Mouse (Mus musculus) kidney, postnatal 0 days (tissue): ENCODE data around the gene Cstf2t. TPM values are rescaled to one million over a fixed set of nuclear protein-coding genes. Genes with fewer than 3 reads are reported as not detected.

Experiments
- ATAC-seq: fragments of 200-750 bp; cut with Nextera tagmentation; replicated peaks from 2 replicates; pipeline ENCODE4 v1.8.0; 2017; ENCODE audit warnings: low read depth, moderate number of reproducible peaks, moderate TSS enrichment, moderate library complexity; ENCODE audit not compliant: low FRiP score
- DNase-seq: peaks from one replicate; pipeline ENCODE4 v3.0.0-alpha.2; 2016; ENCODE audit warnings: low spot score
- H3K27ac ChIP-seq: fragments of 300-500 bp; sonication (generic); 2 replicates; pipeline ENCODE4 v1.5.1; 2014; ENCODE audit warnings: mild to moderate bottlenecking
- H3K27me3 ChIP-seq: fragments of 300-500 bp; sonication (generic); 2 replicates; pipeline ENCODE4 v1.6.1; 2014; ENCODE audit warnings: low read length, mixed read lengths; ENCODE audit not compliant: insufficient read depth
- H3K36me3 ChIP-seq: fragments of 300-500 bp; sonication (generic); 2 replicates; pipeline ENCODE4 v1.6.1; 2014; ENCODE audit warnings: low read length, mixed read lengths; ENCODE audit not compliant: insufficient read depth
- H3K4me1 ChIP-seq: fragments of 300-500 bp; sonication (generic); replicated peaks from 2 replicates; pipeline ENCODE4 v1.6.1; 2014; ENCODE audit warnings: antibody characterized with exemption, low read length, mixed read lengths; ENCODE audit not compliant: insufficient read depth
- H3K4me2 ChIP-seq: fragments of 300-500 bp; sonication (generic); 2 replicates; pipeline ENCODE4 v1.6.1; 2014; ENCODE audit warnings: mild to moderate bottlenecking, low read length, moderate library complexity, mixed read lengths
- H3K4me3 ChIP-seq: fragments of 300-500 bp; sonication (generic); replicated peaks from 2 replicates; pipeline ENCODE4 v1.5.1; 2014; ENCODE audit warnings: low read depth, low read length
- H3K9ac ChIP-seq: fragments of 300-500 bp; sonication (generic); 2 replicates; pipeline ENCODE4 v1.6.1; 2014; ENCODE audit warnings: low read depth, low read length
- H3K9me3 ChIP-seq: fragments of 300-500 bp; sonication (generic); replicated peaks from 2 replicates; pipeline ENCODE4 v1.6.1; 2016; ENCODE audit warnings: low read length, inconsistent platforms, mixed read lengths
- CTCF ChIP-seq: IDR thresholded peaks from 2 replicates; pipeline ENCODE4 v1.5.1; 2016; ENCODE audit warnings: antibody characterized with exemption, low read depth, mild to moderate bottlenecking, moderate library complexity
- WGBS: fragments of 180-500 bp; shearing (Covaris S2); extraction: QIAGEN DNeasy Blood & Tissue Kit; methylation state at CpG from one replicate; pipeline ENCODE4 v1.1.7; 2014; 5-methylcytosine and 5-hydroxymethylcytosine counted together
- polyA plus RNA-seq: library from polyadenylated mRNA; unstranded; fragments of >200 nt; fragmentation: Nextera tagmentation; extraction: Ambion mirVana; gene quantifications from 2 replicates; pipeline ENCODE4 v1.2.1, GENCODE M21; 2015

The Cstf2t gene
- polyA plus RNA-seq: 42.0 and 42.5 TPM in 2 replicates

DNA sequence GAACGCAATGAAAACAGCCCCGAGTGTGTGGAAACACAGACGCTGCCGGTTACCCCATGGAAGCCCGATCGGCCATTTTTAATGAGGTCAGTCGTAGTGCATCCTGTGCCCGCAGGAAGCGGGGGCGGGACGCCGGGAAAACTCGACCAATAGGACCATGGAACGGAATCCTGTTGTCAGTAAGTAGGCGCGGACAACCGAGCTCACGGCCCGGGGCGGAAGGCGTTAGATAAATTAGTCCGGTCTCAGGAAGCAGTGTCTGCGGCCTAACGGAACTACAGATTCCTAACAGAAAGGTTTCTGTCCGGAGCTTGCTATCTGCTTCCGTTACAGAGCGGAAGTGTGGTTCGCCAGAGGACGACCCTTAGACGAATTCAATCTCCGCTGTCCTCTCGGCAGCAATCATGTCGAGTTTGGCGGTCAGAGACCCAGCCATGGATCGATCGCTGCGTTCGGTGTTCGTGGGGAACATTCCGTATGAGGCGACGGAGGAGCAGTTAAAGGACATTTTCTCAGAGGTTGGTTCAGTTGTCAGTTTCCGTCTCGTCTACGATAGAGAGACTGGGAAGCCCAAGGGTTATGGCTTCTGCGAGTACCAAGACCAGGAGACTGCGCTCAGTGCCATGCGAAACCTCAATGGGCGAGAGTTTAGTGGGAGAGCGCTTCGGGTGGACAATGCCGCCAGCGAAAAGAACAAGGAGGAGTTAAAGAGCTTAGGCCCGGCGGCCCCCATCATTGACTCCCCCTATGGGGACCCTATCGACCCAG lies at the start of gene Cstf2t:
Cstf2t (plus strand) TSS at position 176 of the 768 bp plus-strand sequence.
- H3K4me3 ChIP-seq: peak within 1 kb of the TSS; percentile 46
- peaks cover 13% of the 10 kb centered on the region; the same call in 1 of the 2 replicates for H3K36me3 ChIP-seq
- ATAC-seq: peak; percentile 99
- H3K4me1 ChIP-seq: no peaks in the 10 kb centered on the region; the same call in 1 of the 2 replicates
- H3K9ac ChIP-seq: peak within 1 kb of the TSS; percentile 57
- DNase-seq: peak; percentile 99
- H3K27ac ChIP-seq: peak within 1 kb of the TSS; percentile 74
- 3% methylated on average over 56 of the region's 56 CpGs for WGBS
- TF ChIP-seq CTCF: no peak
- peak within 1 kb of the TSS; percentile 60 for H3K4me2 ChIP-seq
- H3K27me3 ChIP-seq: no peaks in the 10 kb centered on the region
- H3K9me3 ChIP-seq: no peaks in the 10 kb centered on the region; the same call in 1 of the 2 replicates

DNA sequence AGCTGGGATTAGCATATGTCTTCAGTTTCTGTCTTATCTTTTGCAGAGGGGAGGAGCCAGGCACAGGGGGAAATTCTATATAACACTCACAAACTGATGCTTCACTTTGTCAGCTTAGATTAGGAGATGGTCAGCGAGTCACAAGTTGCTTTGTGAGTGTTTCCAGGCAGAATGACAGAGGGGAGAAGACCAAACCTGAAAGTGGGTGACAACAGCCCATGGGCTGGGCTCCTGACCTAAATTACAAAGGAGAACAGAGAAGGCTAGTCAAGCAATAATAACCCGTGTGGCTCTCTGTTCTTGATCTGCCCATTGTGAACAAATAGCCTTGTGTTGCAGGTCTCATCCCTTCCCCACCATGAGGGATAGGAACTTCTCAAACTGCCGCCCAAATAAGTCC lies 43.7 kb upstream of the Cstf2t start:
- 83% methylated on average over 3 of the region's 3 CpGs for WGBS
- H3K4me2 ChIP-seq: no peak overlapping the region
- H3K9ac ChIP-seq: no peak overlapping the region
- no peaks in the 10 kb centered on the region for H3K4me1 ChIP-seq
- H3K27me3 ChIP-seq: no peaks in the 10 kb centered on the region
- H3K4me3 ChIP-seq: no peak overlapping the region
- TF ChIP-seq CTCF: no peak
- ATAC-seq (no peak), DNase-seq (no peak)
- no peaks in the 10 kb centered on the region for H3K9me3 ChIP-seq
- no peak overlapping the region for H3K27ac ChIP-seq
- no peaks in the 10 kb centered on the region for H3K36me3 ChIP-seq

DNA sequence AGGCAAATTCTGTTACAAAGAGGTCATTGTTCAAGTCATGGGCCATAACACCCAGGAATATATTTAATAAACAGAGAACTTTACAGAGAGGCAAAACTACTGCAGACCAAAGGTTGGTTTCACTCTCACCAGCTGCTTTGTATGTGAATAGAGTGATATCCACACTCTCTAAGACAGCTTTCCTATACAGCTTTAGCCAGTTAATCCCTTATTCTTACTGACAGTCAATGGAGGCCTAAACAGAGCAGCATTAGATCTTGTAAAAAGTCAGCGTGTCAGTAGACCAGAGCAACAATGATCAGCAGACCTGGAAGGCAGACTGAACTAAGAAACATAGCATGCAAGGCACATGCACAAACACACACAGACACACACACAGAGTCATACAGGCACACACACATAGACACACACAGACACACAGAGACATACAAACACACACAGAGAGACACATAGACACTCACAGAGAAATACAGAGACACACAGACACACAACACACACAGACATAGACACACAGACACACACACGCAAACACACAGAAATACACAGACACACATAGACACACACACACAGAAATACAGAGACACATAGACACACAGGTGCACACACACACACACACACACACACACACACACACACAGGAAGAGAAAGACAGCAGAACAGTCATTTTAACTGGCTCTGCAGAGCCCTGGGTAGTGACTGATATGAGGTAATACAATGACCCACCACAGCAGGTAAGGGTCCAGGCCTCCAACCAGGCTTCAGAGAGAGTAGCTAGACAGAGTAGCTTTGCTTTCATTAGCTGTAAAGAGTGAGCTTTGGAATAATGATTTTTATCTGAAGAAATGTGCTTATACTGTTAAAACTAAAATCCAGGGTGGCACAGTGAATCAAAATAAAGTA lies 41.4 kb upstream of the Cstf2t start:
- no peak for TF ChIP-seq CTCF
- no peak for ATAC-seq

DNA sequence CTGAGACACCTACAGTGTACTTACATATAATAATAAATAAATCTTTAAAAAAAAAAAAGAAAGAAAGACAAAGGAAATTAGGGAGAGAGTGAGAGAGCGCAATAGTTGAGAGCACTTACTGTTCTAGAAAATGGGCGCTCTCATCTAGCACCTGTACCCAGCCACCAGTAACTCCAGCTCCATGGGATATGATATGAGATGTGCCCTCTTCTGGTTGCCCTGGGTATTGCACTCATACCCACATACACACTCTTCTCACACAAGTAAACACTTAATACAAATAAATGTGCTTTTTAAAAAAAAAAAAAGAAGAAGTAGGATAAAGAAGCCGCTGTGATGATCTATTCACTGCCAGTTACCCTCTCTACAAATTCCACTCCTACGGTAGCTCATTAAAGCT lies 36.0 kb upstream of the Cstf2t start:
- H3K27ac ChIP-seq: no peak overlapping the region
- no peak overlapping the region for H3K4me3 ChIP-seq
- no peak for ATAC-seq
- no peak overlapping the region for H3K4me2 ChIP-seq
- no peaks in the 10 kb centered on the region for H3K27me3 ChIP-seq
- no peaks in the 10 kb centered on the region for H3K4me1 ChIP-seq
- no peaks in the 10 kb centered on the region for H3K36me3 ChIP-seq
- peak; percentile 36; the same call in 1 of the 2 replicates for TF ChIP-seq CTCF
- H3K9ac ChIP-seq: no peak overlapping the region
- no peak for DNase-seq
- whole genome bisulfite sequencing: 98% methylated on average over 4 of the region's 4 CpGs
- no peaks in the 10 kb centered on the region for H3K9me3 ChIP-seq

More for the DNA sequence above, 41.4 kb upstream of the Cstf2t start:
- WGBS: 91% methylated on average over 2 of the region's 2 CpGs
- Histone ChIP-seq H3K27me3 (no peaks in the 10 kb centered on the region), H3K27ac (no peak overlapping the region), H3K36me3 (no peaks in the 10 kb centered on the region), H3K9ac (no peak overlapping the region), H3K9me3 (no peaks in the 10 kb centered on the region), H3K4me1 (no peaks in the 10 kb centered on the region), H3K4me2 (no peak overlapping the region), H3K4me3 (no peak overlapping the region)
- DNase-seq: no peak

DNA sequence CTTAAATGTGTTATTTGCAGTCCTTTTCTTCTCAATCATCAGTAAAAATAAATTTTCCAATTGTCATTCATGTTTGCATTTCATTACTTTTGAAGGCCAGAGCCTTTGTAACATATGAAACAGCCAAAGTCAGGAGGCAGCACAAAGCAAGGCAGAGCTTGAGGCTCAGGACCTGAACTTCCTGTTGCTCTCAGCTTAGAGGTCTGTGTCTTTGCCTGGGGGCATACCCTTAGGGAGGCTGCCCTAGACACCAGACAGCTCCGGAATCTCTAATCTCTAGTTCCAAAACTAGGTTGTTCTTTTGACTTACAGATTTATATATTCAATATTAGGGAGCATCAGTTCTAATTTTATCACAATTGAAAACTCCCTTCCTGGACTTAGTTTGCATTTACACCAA lies 17.9 kb upstream of the Cstf2t start:
- no peak overlapping the region for H3K4me3 ChIP-seq
- H3K36me3 ChIP-seq: no peaks in the 10 kb centered on the region
- ATAC-seq (no peak), DNase-seq (no peak)
- no peak for TF ChIP-seq CTCF
- H3K4me2 ChIP-seq: no peak overlapping the region
- H3K9me3 ChIP-seq: no peaks in the 10 kb centered on the region
- H3K9ac ChIP-seq: no peak overlapping the region
- 58% methylated on average over 1 of the region's 1 CpGs for WGBS
- no peak overlapping the region for H3K27ac ChIP-seq
- H3K27me3 ChIP-seq: no peaks in the 10 kb centered on the region
- H3K4me1 ChIP-seq: no peaks in the 10 kb centered on the region

DNA sequence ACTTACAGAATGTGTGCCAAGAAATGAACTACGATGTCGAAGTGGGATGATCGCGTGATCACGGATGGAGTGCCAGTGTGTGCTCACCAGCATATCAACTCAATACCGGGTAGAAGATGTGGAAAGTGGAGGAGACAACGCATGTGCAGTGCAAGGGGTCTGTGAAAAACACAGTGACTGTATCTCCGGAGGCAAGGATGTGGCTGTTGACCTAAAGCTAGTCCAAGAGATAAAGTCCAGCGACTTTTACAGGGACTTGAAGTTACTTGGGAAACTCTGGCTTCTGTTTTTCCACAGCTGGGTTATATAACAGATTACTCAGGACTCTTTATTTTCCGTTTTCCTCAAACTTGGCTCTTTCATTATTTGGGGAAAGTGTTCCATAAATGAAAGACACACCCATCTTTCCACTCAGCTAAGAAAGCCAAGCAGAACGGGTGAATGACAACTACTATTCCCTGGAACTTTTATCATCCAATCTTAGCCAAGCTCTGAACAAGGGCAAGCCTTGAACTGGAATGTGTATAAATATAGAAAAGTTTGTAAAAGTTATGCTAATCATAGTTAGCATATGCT lies 17.3 kb upstream of the Cstf2t start:
- 66% methylated on average over 11 of the region's 11 CpGs for WGBS
- H3K4me2 ChIP-seq: no peak overlapping the region
- H3K4me1 ChIP-seq: no peaks in the 10 kb centered on the region
- no peaks in the 10 kb centered on the region for H3K36me3 ChIP-seq
- H3K9ac ChIP-seq: no peak overlapping the region
- ATAC-seq (no peak), DNase-seq (peak; percentile 59)
- H3K27me3 ChIP-seq: no peaks in the 10 kb centered on the region
- no peak overlapping the region for H3K4me3 ChIP-seq
- H3K27ac ChIP-seq: no peak overlapping the region
- TF ChIP-seq CTCF: no peak
- no peaks in the 10 kb centered on the region for H3K9me3 ChIP-seq
